Mouse (Mus musculus) cortical plate, adult 2 months (tissue): ENCODE data around the gene Dagla.

Experiments
- CTCF ChIP-seq: fragments of 200-500 bp; IDR thresholded peaks from 2 replicates; pipeline ENCODE4 v1.5.1; 2011; ENCODE audit warnings: mild to moderate bottlenecking, control low read depth, low read length; ENCODE audit not compliant: insufficient read depth; ENCODE audit errors: extremely low read depth
- POLR2A ChIP-seq: fragments of 200-500 bp; IDR thresholded peaks from 2 replicates; pipeline ENCODE4 v1.6.1; 2011; ENCODE audit warnings: mild to moderate bottlenecking, low read length, control low read depth; ENCODE audit not compliant: insufficient read depth; ENCODE audit errors: extremely low read depth

DNA sequence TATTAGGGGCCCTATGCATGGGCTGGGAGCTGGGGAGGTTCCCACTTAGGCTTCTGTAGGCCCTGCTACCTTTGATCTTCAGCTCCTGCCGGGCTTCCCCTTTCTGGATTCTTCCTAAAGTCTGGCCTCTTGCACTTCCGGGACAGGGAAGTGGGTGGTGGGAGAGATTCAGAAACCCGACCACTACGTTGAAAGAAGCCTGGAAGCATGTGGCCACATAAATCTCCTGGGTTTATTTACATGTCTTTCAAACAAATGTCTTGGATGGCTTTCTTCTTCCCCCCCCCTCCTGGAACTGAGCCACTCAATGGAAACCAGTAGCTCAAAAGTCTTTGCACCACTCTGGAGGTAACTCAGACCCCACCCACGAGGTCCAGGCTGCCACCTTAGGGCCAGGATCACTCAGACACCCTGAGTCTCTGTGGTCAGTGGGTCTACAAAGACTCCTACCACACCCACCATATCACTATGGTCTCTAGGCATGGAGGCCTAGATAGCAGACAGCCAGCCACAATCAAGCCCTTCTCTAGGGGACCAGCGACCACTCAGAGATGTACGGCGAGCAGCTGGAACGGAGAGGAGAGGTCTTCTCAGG is 12.7 kb downstream of the Dagla start:
- no peak for TF ChIP-seq POLR2A
- no peak for TF ChIP-seq CTCF
